Mouse (Mus musculus): ENCODE results near the gene Cubn.

The Cubn gene

DNA sequence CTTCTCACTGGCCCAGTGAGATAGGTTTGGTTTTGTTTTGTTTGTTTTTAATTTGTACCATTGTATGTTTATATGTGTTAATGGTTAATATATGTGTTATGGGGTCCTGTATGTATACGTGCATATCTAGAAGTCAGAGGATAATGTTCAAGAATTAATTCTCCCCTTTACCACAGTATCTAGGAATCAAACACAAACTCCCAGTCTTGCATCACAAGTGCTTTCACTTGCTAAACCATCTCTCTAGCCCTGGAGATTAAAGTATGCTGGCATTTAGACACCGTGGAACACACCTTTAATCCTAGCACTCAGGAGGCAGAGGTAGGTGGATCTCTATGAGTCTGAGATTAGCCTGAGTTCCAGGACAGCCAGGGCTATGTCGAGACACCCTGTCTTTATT is 83.3 kb downstream of the Cubn start:
- DNase-seq (ENCODE audit: low read depth, low spot score): no peak

- DNase-seq (ENCODE audit: low read depth, low spot score): no peak
Observed at GRCm38 (mm10) chr2:13407698-13408097, 83.9 kb downstream of the Cubn start.

GRCm38 (mm10) chr2:13407272-13407671 is 84.3 kb downstream of the Cubn start:
- no peak for DNase-seq (ENCODE audit: low read depth, low spot score)

DNA sequence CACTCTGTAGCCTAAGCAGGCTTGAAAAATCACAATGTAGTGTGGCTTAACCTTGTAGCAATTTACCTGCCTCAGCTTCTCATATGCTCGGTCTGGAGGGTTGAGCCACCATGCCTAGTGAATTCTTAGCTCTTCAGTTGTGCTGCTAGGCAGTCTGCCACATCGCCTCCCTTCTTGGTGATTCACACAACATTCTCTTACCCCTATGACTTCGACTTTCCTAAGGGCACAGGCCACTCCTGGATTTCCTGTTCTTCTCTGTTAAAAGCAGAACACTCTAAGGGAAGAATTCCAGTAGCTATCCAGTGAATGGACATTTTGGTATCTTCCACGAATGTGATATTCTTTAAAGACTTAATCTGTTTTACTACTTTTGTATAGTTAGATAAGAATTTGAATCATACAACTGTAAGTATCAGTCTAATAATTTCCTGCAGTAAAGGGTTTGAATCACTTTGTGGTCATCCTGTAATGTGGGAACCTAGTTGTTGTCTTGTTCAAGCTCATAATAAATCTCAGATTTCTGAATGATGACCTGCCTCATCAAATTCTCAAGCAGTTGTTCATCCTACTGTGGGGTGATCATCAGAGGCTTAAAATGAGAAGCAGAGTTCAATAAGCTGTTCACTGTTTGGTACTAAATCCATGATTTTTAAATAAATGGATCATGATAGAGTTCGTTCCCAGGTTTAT is 86.5 kb downstream of the Cubn start:
- DNase-seq (ENCODE audit: low read depth, low spot score): no peak

GRCm38 (mm10) chr2:13400831-13401230 is 90.8 kb downstream of the Cubn start:
- no peak for DNase-seq (ENCODE audit: low read depth, low spot score)

GRCm38 (mm10) chr2:13399480-13400072 is 92.0 kb downstream of the Cubn start:
- no peak for DNase-seq (ENCODE audit: low read depth, low spot score)

GRCm38 (mm10) chr2:13398955-13399354 is 92.7 kb downstream of the Cubn start:
- DNase-seq (ENCODE audit: low read depth, low spot score): peak; percentile 54

- no peak for DNase-seq (ENCODE audit: low read depth, low spot score)
Observed at GRCm38 (mm10) chr2:13398551-13398950, 93.1 kb downstream of the Cubn start.

DNA sequence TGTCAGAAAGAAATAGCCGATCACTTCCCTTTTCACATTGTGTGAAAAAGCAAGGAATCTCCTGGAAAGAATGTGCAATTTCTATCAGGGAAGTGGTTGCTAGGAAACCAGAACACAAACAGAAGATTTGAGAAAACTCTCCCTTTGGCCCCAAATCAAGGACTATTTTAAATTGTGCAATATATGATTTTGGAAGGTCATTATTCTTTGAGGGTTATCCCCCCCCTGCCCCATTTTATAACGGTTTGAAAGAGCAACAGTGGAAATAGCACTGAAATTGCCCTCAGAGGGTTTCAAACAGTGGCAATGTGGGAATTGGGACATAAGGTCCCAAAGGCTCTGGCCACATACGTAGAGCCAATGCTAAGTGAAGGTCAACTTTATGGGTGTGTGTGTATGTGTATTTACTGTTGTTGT is 95.5 kb downstream of the Cubn start:
- DNase-seq (ENCODE audit: low read depth, low spot score): no peak

DNA sequence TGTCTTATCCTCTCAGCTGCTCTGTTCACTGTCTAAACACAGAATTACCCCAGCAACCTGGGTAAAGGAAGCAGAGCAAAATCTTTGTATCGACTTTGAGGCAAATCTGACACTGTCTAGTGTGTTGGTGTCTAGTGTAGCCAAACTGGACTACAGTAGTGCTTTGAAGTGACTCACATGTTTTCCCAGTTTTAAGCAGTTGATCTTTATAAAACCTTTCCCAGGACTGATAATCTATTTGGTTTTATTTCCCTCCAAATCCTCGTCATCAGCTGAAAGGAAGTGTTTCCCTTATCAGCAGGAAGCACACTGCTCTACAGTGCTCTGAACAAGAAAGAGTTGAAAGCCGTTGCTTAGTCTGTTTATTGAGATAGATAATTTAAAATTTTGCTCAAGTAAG is 100.6 kb downstream of the Cubn start:
- no peak for DNase-seq (ENCODE audit: low read depth, low spot score)

DNA sequence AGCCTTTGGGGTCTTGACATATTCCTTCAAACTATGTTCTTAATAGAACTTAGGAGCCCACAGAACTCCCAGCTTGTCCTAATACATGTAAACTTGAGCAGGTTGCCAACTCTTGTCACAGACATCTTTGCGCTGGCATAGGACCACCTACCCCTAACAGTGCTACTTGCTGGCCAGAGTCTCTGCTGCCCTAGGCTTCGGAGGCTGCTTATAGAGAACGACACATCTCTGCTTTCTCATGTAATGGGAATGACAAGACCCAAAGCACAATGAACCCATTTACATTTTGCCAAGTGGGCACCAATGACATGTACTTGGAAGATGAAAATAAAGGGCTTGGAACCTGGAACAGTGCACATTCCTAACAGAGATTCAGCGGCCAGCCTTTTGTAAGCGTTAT is 105.0 kb downstream of the Cubn start:
- no peak for DNase-seq (ENCODE audit: low read depth, low spot score)

DNA sequence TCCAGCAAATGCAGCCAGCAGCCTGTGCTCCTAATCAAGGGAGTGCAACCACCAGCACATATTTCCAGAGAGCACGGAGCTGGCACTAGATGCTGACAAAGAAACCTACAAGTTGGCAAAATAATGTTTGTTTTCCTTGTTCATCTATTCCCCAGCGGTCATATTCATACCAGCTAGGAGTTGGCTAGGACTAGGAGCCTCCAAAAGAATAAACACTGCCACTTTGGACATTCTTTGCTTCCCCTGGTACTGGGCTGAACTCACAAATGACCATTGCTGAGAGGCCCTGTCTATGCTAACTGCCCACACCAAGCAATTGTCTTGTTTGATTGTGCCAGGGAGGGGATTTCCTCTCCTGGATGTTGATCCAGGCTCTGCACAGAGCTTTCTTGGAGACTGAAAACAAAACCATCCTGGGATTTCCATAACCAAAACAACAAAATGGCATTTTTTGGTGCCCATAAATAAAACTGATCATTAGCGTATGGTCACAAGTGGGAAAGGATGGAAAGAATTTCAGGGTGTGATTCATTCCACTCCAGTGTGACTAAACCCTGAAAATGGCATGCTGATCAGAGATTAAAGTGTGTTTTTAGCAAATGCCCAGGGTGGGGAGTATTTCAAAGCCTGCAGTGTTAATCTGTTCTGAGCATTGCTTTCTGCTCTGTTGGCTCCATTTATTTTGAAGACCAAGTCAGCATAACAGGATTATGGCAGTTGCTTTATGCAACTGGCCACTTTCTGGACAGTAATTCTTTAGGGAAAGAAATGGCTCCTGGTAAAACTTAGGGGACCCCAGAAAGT is 105.9 kb downstream of the Cubn start:
- no peak for DNase-seq (ENCODE audit: low read depth, low spot score)

DNA sequence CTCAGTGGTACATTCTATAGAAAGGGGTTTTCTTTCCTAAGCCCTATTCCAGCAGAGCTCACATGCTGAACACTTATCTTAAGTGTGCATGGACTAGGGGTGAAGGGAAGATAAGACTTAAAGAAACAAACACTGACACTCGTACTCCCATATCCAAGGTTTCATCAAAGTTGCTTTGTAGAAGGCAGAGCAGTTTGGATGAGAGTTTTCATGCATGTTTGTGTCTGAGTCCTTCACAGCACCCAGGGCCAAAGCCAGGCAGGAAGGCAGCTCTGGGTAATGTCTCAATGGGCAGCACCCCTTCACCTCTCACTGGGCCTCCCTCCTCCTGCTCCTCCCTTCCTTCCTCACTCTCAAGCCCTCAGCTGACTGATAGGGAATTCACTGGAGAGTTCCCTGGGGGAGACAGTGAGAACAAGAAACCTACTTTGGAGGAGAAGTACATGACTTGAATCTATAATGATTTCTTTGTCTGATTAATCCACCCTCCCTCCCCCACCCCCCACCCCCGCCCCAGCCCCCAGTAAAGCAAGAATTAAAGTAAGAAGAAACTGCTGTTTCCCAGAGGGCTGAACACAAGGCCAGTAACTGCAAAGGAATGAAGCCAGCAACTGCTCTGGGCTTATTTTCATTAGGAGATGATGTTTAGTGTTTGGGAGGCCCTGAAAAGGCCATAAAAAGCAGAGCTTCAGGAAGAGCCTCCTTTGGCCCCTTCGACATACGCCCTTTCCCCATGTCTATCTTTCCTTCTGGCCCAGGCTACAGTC is 106.7 kb downstream of the Cubn start:
- no peak for DNase-seq (ENCODE audit: low read depth, low spot score)

DNA sequence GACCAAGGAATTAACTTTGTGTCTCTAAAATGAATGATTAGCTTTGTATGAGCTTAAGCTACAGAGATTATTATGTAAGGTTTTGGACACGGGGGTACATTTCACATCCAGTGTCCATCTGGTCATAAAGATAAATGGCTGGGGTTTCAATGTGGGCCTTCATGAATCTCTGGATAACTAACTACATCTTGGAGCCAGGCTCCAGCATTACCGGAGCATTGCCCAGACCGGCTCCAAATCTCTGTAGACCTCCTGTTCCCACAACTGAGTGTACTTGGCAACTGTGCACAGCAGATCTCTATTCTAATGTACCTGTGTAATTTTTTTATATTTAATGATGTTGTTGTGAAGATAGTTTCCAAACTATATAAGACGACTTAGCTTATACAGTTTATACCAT is 115.4 kb downstream of the Cubn start:
- no peak for DNase-seq (ENCODE audit: low read depth, low spot score)

DNA sequence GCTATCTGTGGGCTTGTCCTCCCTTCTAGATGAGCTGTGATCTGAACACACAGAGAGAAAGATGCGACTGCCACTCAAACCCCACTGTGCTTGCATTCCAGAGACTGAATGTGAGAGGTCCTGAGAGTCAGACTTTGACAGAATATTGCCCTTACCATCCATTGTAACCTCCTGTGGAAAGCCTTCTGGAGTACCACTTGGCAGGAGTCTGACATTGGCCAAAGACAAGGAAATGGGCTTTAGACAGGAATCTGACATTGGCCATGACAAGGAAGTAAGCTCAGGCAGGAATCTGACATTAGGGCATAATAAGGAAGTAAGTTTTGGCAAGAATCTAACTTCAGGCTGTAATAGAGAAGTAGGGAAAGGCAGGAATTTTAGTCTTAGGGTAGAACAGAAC is 118.3 kb downstream of the Cubn start:
- DNase-seq (ENCODE audit: low read depth, low spot score): no peak

GRCm38 (mm10) chr2:13372825-13373224 is 118.8 kb downstream of the Cubn start:
- DNase-seq (ENCODE audit: low read depth, low spot score): no peak

GRCm38 (mm10) chr2:13372256-13372824 is 119.3 kb downstream of the Cubn start:
- DNase-seq (ENCODE audit: low read depth, low spot score): no peak

- DNase-seq (ENCODE audit: low read depth, low spot score): no peak
Observed at GRCm38 (mm10) chr2:13371797-13372170, 119.8 kb downstream of the Cubn start.

GRCm38 (mm10) chr2:13371072-13371796 is 120.4 kb downstream of the Cubn start:
- DNase-seq (ENCODE audit: low read depth, low spot score): no peak

- no peak for DNase-seq (ENCODE audit: low read depth, low spot score)
Observed at GRCm38 (mm10) chr2:13370556-13370955, 121.1 kb downstream of the Cubn start.

- DNase-seq (ENCODE audit: low read depth, low spot score): no peak
Observed at GRCm38 (mm10) chr2:13368517-13368916, 123.1 kb downstream of the Cubn start.
